Mouse (Mus musculus): Measurements from ENCODE around the gene Get4. TPM values are rescaled to one million over a fixed set of nuclear protein-coding genes. Genes with fewer than 3 reads are reported as not detected.
A peak's percentile ranks its signal among the peaks of the same experiment; 100 is the strongest.

Gene Get4
- polyA plus RNA-seq, 1 experiment from 2014 or later: 151 TPM

GRCm38 (mm10) chr5:139297092-139297491 is 45.0 kb downstream of the Get4 start:
- no peaks in the 10 kb centered on the region for H3K9me3 ChIP-seq (replicated peaks)
- H3K36me3 ChIP-seq: no peaks in the 10 kb centered on the region
- H3K9ac ChIP-seq: no peak overlapping the region
- H3K4me2 ChIP-seq: no peak overlapping the region
- peaks cover 17% of the 10 kb centered on the region for H3K27me3 ChIP-seq (replicated peaks)
- no peak for ATAC-seq (ENCODE audit: insufficient number of reproducible peaks, low FRiP score)
- H3K4me1 ChIP-seq (replicated peaks): 0 out of 2 replicates have a peak, but pooled peaks cover 3% of the 10 kb centered on the region
- no peak overlapping the region for H3K4me3 ChIP-seq
- WGBS: 84% methylated on average over 10 of the region's 10 CpGs
- no peak overlapping the region for H3K27ac ChIP-seq (ENCODE audit: poor library complexity, severe bottlenecking)

- Histone ChIP-seq H3K4me1 (replicated peaks) (0 out of 2 replicates have a peak, but pooled peaks cover 3% of the 10 kb centered on the region), H3K4me3 (no peak overlapping the region), H3K4me2 (no peak overlapping the region), H3K36me3 (no peaks in the 10 kb centered on the region), H3K9ac (no peak overlapping the region), H3K9me3 (replicated peaks) (no peaks in the 10 kb centered on the region), H3K27me3 (replicated peaks) (peaks cover 17% of the 10 kb centered on the region), H3K27ac (ENCODE audit: poor library complexity, severe bottlenecking) (no peak overlapping the region)
- 87% methylated on average over 5 of the region's 5 CpGs for WGBS
- no peak for ATAC-seq (ENCODE audit: insufficient number of reproducible peaks, low FRiP score)
These were observed 45.6 kb downstream of the Get4 start for GRCm38 (mm10) chr5:139297745-139298144.

GRCm38 (mm10) chr5:139302101-139302500 is 50.0 kb downstream of the Get4 start:
- ATAC-seq (ENCODE audit: insufficient number of reproducible peaks, low FRiP score): no peak
- H3K27me3 ChIP-seq (replicated peaks): peaks cover 21% of the 10 kb centered on the region
- no peak overlapping the region for H3K9ac ChIP-seq
- no peaks in the 10 kb centered on the region for H3K9me3 ChIP-seq (replicated peaks)
- H3K36me3 ChIP-seq: no peaks in the 10 kb centered on the region
- no peak overlapping the region for H3K4me2 ChIP-seq
- no peak overlapping the region for H3K4me3 ChIP-seq
- WGBS: 73% methylated on average over 6 of the region's 6 CpGs
- H3K4me1 ChIP-seq (replicated peaks): 0 out of 2 replicates have a peak, but pooled peaks cover 3% of the 10 kb centered on the region
- no peak overlapping the region for H3K27ac ChIP-seq (ENCODE audit: poor library complexity, severe bottlenecking)

- Histone ChIP-seq H3K4me3 (no peak overlapping the region), H3K27me3 (replicated peaks) (peaks cover 14% of the 10 kb centered on the region)
- WGBS: 81% methylated on average over 9 of the region's 9 CpGs
These were observed 51.5 kb downstream of the Get4 start for GRCm38 (mm10) chr5:139303646-139304061.

GRCm38 (mm10) chr5:139309946-139310345 is 57.8 kb downstream of the Get4 start:
- no peak for ATAC-seq (ENCODE audit: insufficient number of reproducible peaks, low FRiP score)
- no peak overlapping the region for H3K4me2 ChIP-seq
- H3K9ac ChIP-seq: no peak overlapping the region
- no peaks in the 10 kb centered on the region for H3K4me1 ChIP-seq (replicated peaks)
- 0 out of 2 replicates have a peak, but pooled peaks cover 1% of the 10 kb centered on the region for H3K27me3 ChIP-seq (replicated peaks)
- H3K36me3 ChIP-seq: no peaks in the 10 kb centered on the region
- H3K9me3 ChIP-seq (replicated peaks): no peaks in the 10 kb centered on the region
- no peak overlapping the region for H3K27ac ChIP-seq (ENCODE audit: poor library complexity, severe bottlenecking)
- WGBS: 70% methylated on average over 3 of the region's 3 CpGs
- no peak overlapping the region for H3K4me3 ChIP-seq

More at GRCm38 (mm10) chr5:139303646-139304061, 51.5 kb downstream of the Get4 start:
- Histone ChIP-seq H3K9me3 (replicated peaks) (no peaks in the 10 kb centered on the region), H3K27ac (ENCODE audit: poor library complexity, severe bottlenecking) (no peak overlapping the region), H3K9ac (no peak overlapping the region), H3K4me2 (no peak overlapping the region), H3K4me1 (replicated peaks) (0 out of 2 replicates have a peak, but pooled peaks cover 3% of the 10 kb centered on the region), H3K36me3 (no peaks in the 10 kb centered on the region)
- no peak for ATAC-seq (ENCODE audit: insufficient number of reproducible peaks, low FRiP score)

- H3K9me3 ChIP-seq (replicated peaks): no peaks in the 10 kb centered on the region
- ATAC-seq (ENCODE audit: insufficient number of reproducible peaks, low FRiP score): no peak
- H3K27ac ChIP-seq (ENCODE audit: poor library complexity, severe bottlenecking): no peak overlapping the region
- no peak overlapping the region for H3K4me3 ChIP-seq
- H3K9ac ChIP-seq: no peak overlapping the region
- 83% methylated on average over 4 of the region's 4 CpGs for WGBS
- no peak overlapping the region for H3K4me2 ChIP-seq
- no peaks in the 10 kb centered on the region for H3K27me3 ChIP-seq (replicated peaks)
- H3K4me1 ChIP-seq (replicated peaks): no peaks in the 10 kb centered on the region
- no peaks in the 10 kb centered on the region for H3K36me3 ChIP-seq
These were observed 58.4 kb downstream of the Get4 start for GRCm38 (mm10) chr5:139310477-139310876.

GRCm38 (mm10) chr5:139311822-139312221 is 59.7 kb downstream of the Get4 start:
- 83% methylated on average over 9 of the region's 9 CpGs for WGBS
- ATAC-seq (ENCODE audit: insufficient number of reproducible peaks, low FRiP score): no peak

GRCm38 (mm10) chr5:139313536-139313935 is 61.4 kb downstream of the Get4 start:
- no peak overlapping the region for H3K27ac ChIP-seq (ENCODE audit: poor library complexity, severe bottlenecking)
- no peak overlapping the region for H3K4me3 ChIP-seq
- peaks cover 11% of the 10 kb centered on the region for H3K27me3 ChIP-seq (replicated peaks)
- H3K9ac ChIP-seq: no peak overlapping the region
- 82% methylated on average over 9 of the region's 9 CpGs for WGBS
- H3K4me1 ChIP-seq (replicated peaks): no peaks in the 10 kb centered on the region
- no peaks in the 10 kb centered on the region for H3K36me3 ChIP-seq
- no peak overlapping the region for H3K4me2 ChIP-seq
- no peaks in the 10 kb centered on the region for H3K9me3 ChIP-seq (replicated peaks)
- no peak for ATAC-seq (ENCODE audit: insufficient number of reproducible peaks, low FRiP score)

More at GRCm38 (mm10) chr5:139311822-139312221, 59.7 kb downstream of the Get4 start:
- no peak overlapping the region for H3K4me3 ChIP-seq
- H3K9me3 ChIP-seq (replicated peaks): no peaks in the 10 kb centered on the region
- H3K4me1 ChIP-seq (replicated peaks): no peaks in the 10 kb centered on the region
- H3K36me3 ChIP-seq: no peaks in the 10 kb centered on the region
- H3K4me2 ChIP-seq: no peak overlapping the region
- no peaks in the 10 kb centered on the region for H3K27me3 ChIP-seq (replicated peaks)
- H3K27ac ChIP-seq (ENCODE audit: poor library complexity, severe bottlenecking): no peak overlapping the region
- H3K9ac ChIP-seq: no peak overlapping the region

GRCm38 (mm10) chr5:139314941-139315642 is 63.0 kb downstream of the Get4 start:
- H3K9ac ChIP-seq: no peak overlapping the region
- peaks cover 17% of the 10 kb centered on the region for H3K27me3 ChIP-seq (replicated peaks)
- no peaks in the 10 kb centered on the region for H3K4me1 ChIP-seq (replicated peaks)
- H3K4me2 ChIP-seq: no peak overlapping the region
- no peaks in the 10 kb centered on the region for H3K9me3 ChIP-seq (replicated peaks)
- ATAC-seq (ENCODE audit: insufficient number of reproducible peaks, low FRiP score): no peak
- no peak overlapping the region for H3K4me3 ChIP-seq
- WGBS: 71% methylated on average over 12 of the region's 12 CpGs
- H3K27ac ChIP-seq (ENCODE audit: poor library complexity, severe bottlenecking): no peak overlapping the region
- no peaks in the 10 kb centered on the region for H3K36me3 ChIP-seq

- Histone ChIP-seq H3K4me2 (no peak overlapping the region), H3K27me3 (replicated peaks) (peaks cover 23% of the 10 kb centered on the region), H3K36me3 (no peaks in the 10 kb centered on the region), H3K9me3 (replicated peaks) (no peaks in the 10 kb centered on the region), H3K27ac (ENCODE audit: poor library complexity, severe bottlenecking) (no peak overlapping the region), H3K4me3 (no peak overlapping the region), H3K4me1 (replicated peaks) (no peaks in the 10 kb centered on the region), H3K9ac (no peak overlapping the region)
- ATAC-seq (ENCODE audit: insufficient number of reproducible peaks, low FRiP score): peak; percentile 54; the same call in 1 of the 2 replicates
- WGBS: 69% methylated on average over 6 of the region's 6 CpGs
These were observed 65.0 kb downstream of the Get4 start for GRCm38 (mm10) chr5:139316982-139317675.

- Histone ChIP-seq H3K9ac (no peak overlapping the region), H3K4me2 (peak overlapping the region; percentile 17; the same call in 1 of the 2 replicates), H3K27ac (ENCODE audit: poor library complexity, severe bottlenecking) (no peak overlapping the region), H3K4me1 (replicated peaks) (no peaks in the 10 kb centered on the region), H3K27me3 (replicated peaks) (peaks cover 27% of the 10 kb centered on the region), H3K4me3 (no peak overlapping the region), H3K36me3 (no peaks in the 10 kb centered on the region), H3K9me3 (replicated peaks) (no peaks in the 10 kb centered on the region)
- 56% methylated on average over 21 of the region's 21 CpGs for WGBS
- no peak for ATAC-seq (ENCODE audit: insufficient number of reproducible peaks, low FRiP score)
These were observed 65.8 kb downstream of the Get4 start for GRCm38 (mm10) chr5:139317751-139318504.

All from heart, embryonic 12.5 days (tissue).